Mouse (Mus musculus) embryonic facial prominence, embryonic 15.5 days (tissue): ENCODE data around the gene Dock7. TPM values are rescaled to one million over a fixed set of nuclear protein-coding genes. Genes with fewer than 3 reads are reported as not detected.

Source experiments
- ATAC-seq: fragments of 200-750 bp; cut with Nextera tagmentation; 2 replicates; pipeline ENCODE4 v1.8.0; 2017; ENCODE audit warnings: low read depth, moderate TSS enrichment; ENCODE audit not compliant: insufficient number of reproducible peaks, low FRiP score, low TSS enrichment
- H3K27ac ChIP-seq: fragments of 300-500 bp; sonication (generic); replicated peaks from 2 replicates; pipeline ENCODE4 v1.5.1; 2015; ENCODE audit warnings: mild to moderate bottlenecking, inconsistent platforms
- H3K27me3 ChIP-seq: fragments of 300-500 bp; sonication (generic); 2 replicates; pipeline ENCODE4 v1.6.1; 2015; ENCODE audit warnings: inconsistent platforms
- H3K36me3 ChIP-seq: fragments of 300-500 bp; sonication (generic); 2 replicates; pipeline ENCODE4 v1.6.1; 2015; ENCODE audit warnings: mild to moderate bottlenecking, inconsistent platforms
- H3K4me1 ChIP-seq: fragments of 300-500 bp; sonication (generic); 2 replicates; pipeline ENCODE4 v1.6.1; 2015; ENCODE audit warnings: inconsistent platforms
- H3K4me2 ChIP-seq: fragments of 300-500 bp; sonication (generic); replicated peaks from 2 replicates; pipeline ENCODE4 v1.6.1; 2015; ENCODE audit warnings: mild to moderate bottlenecking, inconsistent platforms
- H3K4me3 ChIP-seq: fragments of 300-500 bp; sonication (generic); replicated peaks from 2 replicates; pipeline ENCODE4 v1.5.1; 2015; ENCODE audit warnings: mild to moderate bottlenecking, inconsistent platforms
- H3K9ac ChIP-seq: fragments of 300-500 bp; sonication (generic); 2 replicates; pipeline ENCODE4 v1.6.1; 2015; ENCODE audit warnings: inconsistent platforms
- H3K9me3 ChIP-seq: fragments of 300-500 bp; sonication (generic); replicated peaks from 2 replicates; pipeline ENCODE4 v1.6.1; 2016; ENCODE audit warnings: inconsistent platforms
- WGBS: fragments of 180-500 bp; shearing (Covaris S2); methylation state at CpG from one replicate; pipeline ENCODE4 v1.1.7; 2015; 5-methylcytosine and 5-hydroxymethylcytosine counted together
- polyA plus RNA-seq: library from polyadenylated mRNA; unstranded; fragments of >200 nt; fragmentation: Nextera tagmentation; extraction: Ambion mirVana; gene quantifications from 2 replicates; pipeline ENCODE4 v1.2.1, GENCODE M21; 2015

The Dock7 gene
- polyA plus RNA-seq, 1 experiment from 2014 or later, result 46.7 TPM

DNA sequence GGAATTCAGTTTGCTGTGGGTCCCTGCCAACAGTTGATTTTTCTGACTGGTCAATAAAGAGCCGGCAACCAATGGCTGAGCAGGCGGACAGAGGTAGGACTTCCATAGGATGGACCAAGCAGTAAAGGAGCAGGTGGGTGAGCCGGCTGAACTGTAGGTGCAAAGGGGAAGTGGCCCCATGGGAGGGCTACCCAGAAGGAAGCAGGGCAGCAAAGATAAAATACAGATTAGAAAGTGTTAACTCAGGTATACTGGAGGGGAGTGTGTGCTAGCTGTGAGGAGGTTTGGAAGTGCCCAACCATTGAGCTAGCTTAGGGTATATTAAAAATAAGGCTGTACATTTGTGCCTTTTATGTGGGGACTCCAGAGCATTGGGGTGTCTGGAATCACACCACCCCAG lies 42.7 kb downstream of the Dock7 start:
- no peak for ATAC-seq
- Histone ChIP-seq H3K36me3 (peaks cover 43% of the 10 kb centered on the region), H3K27ac (no peak overlapping the region), H3K4me3 (no peak overlapping the region), H3K9ac (no peak overlapping the region), H3K4me2 (no peak overlapping the region), H3K9me3 (no peaks in the 10 kb centered on the region), H3K4me1 (no peaks in the 10 kb centered on the region), H3K27me3 (no peaks in the 10 kb centered on the region)
- WGBS, result 89% methylated on average over 3 of the region's 3 CpGs

- WGBS, result 83% methylated on average over 6 of the region's 6 CpGs
- Histone ChIP-seq H3K9ac (no peak overlapping the region), H3K27me3 (no peaks in the 10 kb centered on the region), H3K36me3 (peaks cover 40% of the 10 kb centered on the region), H3K4me2 (no peak overlapping the region), H3K9me3 (no peaks in the 10 kb centered on the region), H3K27ac (no peak overlapping the region), H3K4me3 (no peak overlapping the region), H3K4me1 (no peaks in the 10 kb centered on the region)
- ATAC-seq, result no peak
These were observed 51.9 kb downstream of the Dock7 start for GRCm38 (mm10) chr4:99068806-99069205.

GRCm38 (mm10) chr4:99064524-99064923 lies 56.2 kb downstream of the Dock7 start:
- H3K9me3 ChIP-seq, result no peaks in the 10 kb centered on the region
- no peak overlapping the region for H3K4me3 ChIP-seq
- no peak overlapping the region for H3K27ac ChIP-seq
- H3K9ac ChIP-seq, result no peak overlapping the region
- peaks cover 12% of the 10 kb centered on the region for H3K36me3 ChIP-seq
- no peaks in the 10 kb centered on the region for H3K27me3 ChIP-seq
- peaks cover 4% of the 10 kb centered on the region; the same call in 1 of the 2 replicates for H3K4me1 ChIP-seq
- no peak overlapping the region for H3K4me2 ChIP-seq
- no peak for ATAC-seq
- 56% methylated on average over 5 of the region's 5 CpGs for WGBS

- Histone ChIP-seq H3K36me3 (peaks cover 30% of the 10 kb centered on the region), H3K4me2 (no peak overlapping the region), H3K9ac (no peak overlapping the region), H3K27me3 (no peaks in the 10 kb centered on the region), H3K4me3 (no peak overlapping the region), H3K9me3 (no peaks in the 10 kb centered on the region), H3K4me1 (no peaks in the 10 kb centered on the region), H3K27ac (no peak overlapping the region)
- 80% methylated on average over 2 of the region's 2 CpGs for WGBS
- no peak for ATAC-seq
These were observed 72.1 kb downstream of the Dock7 start for GRCm38 (mm10) chr4:99048581-99048980.

DNA sequence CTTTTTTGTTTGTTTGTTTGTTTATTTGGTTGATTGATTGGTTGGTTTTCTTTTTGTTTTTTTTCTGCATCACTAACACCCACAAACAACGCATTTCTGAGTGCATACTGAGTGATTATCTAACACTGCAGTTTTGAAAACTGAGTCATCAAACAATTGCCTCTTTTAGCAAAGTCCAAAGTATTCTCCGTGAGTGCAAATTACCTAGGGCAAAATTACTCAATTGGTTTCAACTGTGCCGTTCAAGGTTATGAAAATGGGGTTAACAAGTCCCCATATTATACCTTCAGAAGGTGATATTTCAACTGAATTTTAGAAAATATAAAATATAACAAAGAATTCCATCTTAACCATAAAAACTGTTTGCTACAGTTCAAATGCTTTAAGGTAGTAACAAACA lies 74.2 kb downstream of the Dock7 start:
- Histone ChIP-seq H3K27me3 (no peaks in the 10 kb centered on the region), H3K4me1 (no peaks in the 10 kb centered on the region), H3K4me3 (no peak overlapping the region), H3K27ac (no peak overlapping the region), H3K4me2 (no peak overlapping the region), H3K36me3 (peaks cover 41% of the 10 kb centered on the region), H3K9ac (no peak overlapping the region), H3K9me3 (no peaks in the 10 kb centered on the region)
- WGBS, result 44% methylated on average over 3 of the region's 3 CpGs
- no peak for ATAC-seq

DNA sequence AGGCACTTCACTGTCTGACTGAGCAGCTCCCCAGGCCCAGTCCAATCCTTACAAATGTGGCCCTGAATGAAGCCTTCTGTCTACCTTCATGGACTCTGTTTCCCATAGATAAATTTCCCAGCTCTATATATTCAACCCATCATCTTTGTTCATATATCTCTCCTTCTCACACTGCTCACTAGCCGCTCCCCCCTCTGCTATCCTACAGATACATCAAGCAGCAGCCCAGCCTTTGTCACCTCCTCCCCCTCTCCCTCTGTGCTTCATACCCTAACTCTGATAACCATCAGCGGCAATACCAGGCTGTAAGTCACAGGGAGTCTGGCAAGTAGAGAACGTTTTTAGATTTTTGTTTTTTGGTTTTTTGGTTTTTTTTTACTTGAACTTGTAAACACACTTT lies 75.9 kb downstream of the Dock7 start:
- WGBS, result 79% methylated on average over 3 of the region's 3 CpGs
- Histone ChIP-seq H3K4me2 (no peak overlapping the region), H3K36me3 (peaks cover 46% of the 10 kb centered on the region), H3K4me1 (no peaks in the 10 kb centered on the region), H3K4me3 (no peak overlapping the region), H3K27me3 (no peaks in the 10 kb centered on the region), H3K9me3 (no peaks in the 10 kb centered on the region), H3K9ac (no peak overlapping the region), H3K27ac (no peak overlapping the region)
- ATAC-seq, result no peak

GRCm38 (mm10) chr4:99032921-99033320 lies 87.8 kb downstream of the Dock7 start:
- 77% methylated on average over 4 of the region's 4 CpGs for WGBS
- no peaks in the 10 kb centered on the region for H3K9me3 ChIP-seq
- no peak for ATAC-seq

GRCm38 (mm10) chr4:99030686-99031085 lies 90.0 kb downstream of the Dock7 start, which contains the start of gene Angptl3:
Gene Angptl3, plus strand, starts transcription at chr4:99030954.
- H3K9ac ChIP-seq, result no peak within 1 kb of the TSS
- ATAC-seq, result no peak
- 68% methylated on average over 2 of the region's 2 CpGs for WGBS

More at GRCm38 (mm10) chr4:99032921-99033320, 87.8 kb downstream of the Dock7 start:
- no peak overlapping the region for H3K4me2 ChIP-seq
- H3K36me3 ChIP-seq, result no peaks in the 10 kb centered on the region
- H3K27ac ChIP-seq, result no peak overlapping the region
- H3K27me3 ChIP-seq, result no peaks in the 10 kb centered on the region
- H3K9ac ChIP-seq, result no peak overlapping the region
- H3K4me3 ChIP-seq, result no peak overlapping the region
- H3K4me1 ChIP-seq, result no peaks in the 10 kb centered on the region

DNA sequence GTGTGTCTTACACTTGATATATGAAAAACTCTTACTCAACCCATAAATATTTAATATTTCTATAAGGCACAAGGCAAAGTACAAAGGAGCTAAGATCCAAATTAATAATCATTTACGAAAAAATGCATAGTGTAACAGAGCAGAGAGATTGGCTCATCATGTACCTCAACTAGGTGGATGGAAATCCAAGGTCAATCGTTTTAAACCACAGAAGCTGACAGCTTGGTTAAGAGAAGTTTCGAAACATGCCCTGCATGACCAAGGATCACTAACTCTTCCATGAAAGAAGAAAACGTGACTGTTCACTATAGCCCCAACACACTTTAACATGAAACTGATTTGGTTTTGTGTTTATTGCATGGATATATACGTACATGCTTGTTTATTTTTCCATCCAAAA lies 92.3 kb downstream of the Dock7 start:
- Histone ChIP-seq H3K36me3 (no peaks in the 10 kb centered on the region), H3K27me3 (no peaks in the 10 kb centered on the region), H3K9me3 (no peaks in the 10 kb centered on the region), H3K4me2 (no peak overlapping the region), H3K9ac (no peak overlapping the region), H3K4me1 (no peaks in the 10 kb centered on the region), H3K4me3 (no peak overlapping the region), H3K27ac (no peak overlapping the region)
- ATAC-seq, result no peak
- 84% methylated on average over 5 of the region's 5 CpGs for WGBS

More at GRCm38 (mm10) chr4:99030686-99031085, 90.0 kb downstream of the Dock7 start, which contains the start of gene Angptl3:
- Histone ChIP-seq H3K4me1 (no peaks in the 10 kb centered on the region), H3K4me2 (no peak within 1 kb of the TSS), H3K4me3 (no peak within 1 kb of the TSS), H3K36me3 (no peaks in the 10 kb centered on the region), H3K27me3 (no peaks in the 10 kb centered on the region), H3K27ac (no peak within 1 kb of the TSS), H3K9me3 (no peaks in the 10 kb centered on the region)

- Histone ChIP-seq H3K4me3 (no peak overlapping the region), H3K27me3 (no peaks in the 10 kb centered on the region), H3K36me3 (peaks cover 4% of the 10 kb centered on the region; the same call in 1 of the 2 replicates), H3K4me2 (no peak overlapping the region), H3K9ac (no peak overlapping the region), H3K27ac (no peak overlapping the region), H3K4me1 (no peaks in the 10 kb centered on the region), H3K9me3 (no peaks in the 10 kb centered on the region)
- WGBS, result 83% methylated on average over 8 of the region's 8 CpGs
- no peak for ATAC-seq
These were observed 98.5 kb downstream of the Dock7 start for GRCm38 (mm10) chr4:99022221-99022620.

- Histone ChIP-seq H3K4me1 (no peaks in the 10 kb centered on the region), H3K9ac (no peak overlapping the region), H3K4me3 (no peak overlapping the region), H3K4me2 (no peak overlapping the region), H3K36me3 (peaks cover 25% of the 10 kb centered on the region), H3K27me3 (no peaks in the 10 kb centered on the region), H3K9me3 (no peaks in the 10 kb centered on the region), H3K27ac (no peak overlapping the region)
- ATAC-seq, result no peak
- 82% methylated on average over 4 of the region's 4 CpGs for WGBS
These were observed 109.7 kb downstream of the Dock7 start for GRCm38 (mm10) chr4:99011039-99011438.

GRCm38 (mm10) chr4:99006319-99006718 lies 114.4 kb downstream of the Dock7 start:
- no peak for ATAC-seq
- Histone ChIP-seq H3K9me3 (no peaks in the 10 kb centered on the region), H3K4me1 (no peaks in the 10 kb centered on the region), H3K27ac (no peak overlapping the region), H3K36me3 (peaks cover 23% of the 10 kb centered on the region), H3K27me3 (no peaks in the 10 kb centered on the region), H3K4me2 (no peak overlapping the region), H3K4me3 (no peak overlapping the region), H3K9ac (no peak overlapping the region)
- WGBS, result 71% methylated on average over 2 of the region's 2 CpGs
